Mouse (Mus musculus) embryonic fibroblast, embryonic 13.5 days (primary cell): ENCODE measurements around the gene Cd200r1.

Source experiments
- CTCF ChIP-seq: IDR thresholded peaks from 2 replicates; pipeline ENCODE4 v1.5.1; 2011; ENCODE audit warnings: mild to moderate bottlenecking, control low read depth, low read length, moderate library complexity, borderline replicate concordance; ENCODE audit not compliant: insufficient read depth
- POLR2A ChIP-seq: IDR thresholded peaks from 2 replicates; pipeline ENCODE4 v1.6.1; 2011; ENCODE audit warnings: low read depth, mild to moderate bottlenecking, control low read depth, low read length, moderate library complexity

- TF ChIP-seq POLR2A: no peak
- no peak for TF ChIP-seq CTCF
Observed at GRCm38 (mm10) chr16:44757700-44758099, 7.8 kb upstream of the Cd200r1 start.
